Mouse (Mus musculus): ENCODE measurements around the gene Akap13.

DNA sequence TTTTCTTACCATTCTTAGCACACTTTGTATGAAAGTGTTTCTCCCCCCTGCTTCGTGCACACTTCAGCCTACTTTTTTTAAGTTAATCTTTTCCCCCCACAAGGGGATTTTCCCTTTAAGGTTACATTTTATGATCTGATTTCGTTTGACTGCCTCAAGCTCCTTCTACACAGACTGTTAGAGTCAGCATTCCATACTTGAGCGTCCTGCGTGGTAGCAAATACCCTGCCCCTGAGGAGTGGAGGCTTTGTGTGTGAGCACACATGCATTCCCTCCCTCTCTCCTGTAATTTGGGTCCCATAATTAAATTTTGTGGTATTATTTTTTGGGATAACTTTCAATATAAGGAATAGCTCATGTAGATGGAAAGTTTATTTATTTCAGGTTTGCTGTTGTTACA is 103.8 kb downstream of the Akap13 start:
- TF ChIP-seq POLR2A (IDR thresholded peaks at IDR 0.05; ENCODE audit: borderline replicate concordance, insufficient read depth, low read length), result no peak
- no peak for TF ChIP-seq CTCF (IDR thresholded peaks at IDR 0.05; ENCODE audit: borderline replicate concordance, insufficient read depth, low read depth, low read length)

Measured in cerebellum, adult 2 months (tissue).